Mouse (Mus musculus): ENCODE measurements around the gene Psmc1. TPM values are rescaled to one million over a fixed set of nuclear protein-coding genes. Genes with fewer than 3 reads are reported as not detected.

Gene Psmc1
- 245 and 263 TPM in 2 replicates for polyA plus RNA-seq (2015; fragmentation: Nextera tagmentation; extraction: Ambion mirVana)

DNA sequence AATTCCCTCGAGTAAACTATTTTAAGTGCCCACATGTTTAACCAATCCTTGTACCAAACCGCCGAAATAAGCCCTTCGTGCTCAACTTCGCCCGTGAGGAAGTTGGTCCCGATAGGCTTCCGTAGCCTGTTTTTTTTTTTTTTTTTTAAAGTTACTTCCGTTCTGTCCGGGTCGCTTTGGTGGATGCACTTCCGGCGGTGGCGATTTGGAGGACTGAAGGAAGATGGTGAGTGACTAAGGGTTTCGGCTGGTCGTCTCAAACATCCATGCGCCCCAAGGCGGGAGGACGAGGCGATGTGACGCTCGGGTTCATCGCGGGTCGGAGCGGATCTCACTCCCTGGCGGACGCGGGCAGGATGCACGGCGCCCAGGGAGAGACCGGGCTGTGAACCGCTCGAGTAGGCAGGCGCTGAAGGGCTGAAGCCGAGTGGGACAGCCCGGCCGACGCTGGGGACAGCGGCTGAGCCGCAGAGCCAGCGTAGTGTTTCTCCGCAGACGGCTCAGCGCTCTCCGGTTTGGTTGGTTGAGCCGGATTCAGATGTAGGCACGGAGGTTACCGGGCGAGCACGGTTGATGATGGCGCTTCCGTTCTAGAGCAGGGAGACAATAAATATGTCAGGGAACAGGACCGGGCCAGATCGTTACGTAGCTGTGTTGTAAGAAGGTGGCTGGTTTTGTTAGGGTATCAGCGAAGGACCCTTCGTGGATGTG is at the start of gene Psmc1:
TSS of gene Psmc1 (plus strand) at position 169 of the 711 bp plus-strand sequence.

DNA sequence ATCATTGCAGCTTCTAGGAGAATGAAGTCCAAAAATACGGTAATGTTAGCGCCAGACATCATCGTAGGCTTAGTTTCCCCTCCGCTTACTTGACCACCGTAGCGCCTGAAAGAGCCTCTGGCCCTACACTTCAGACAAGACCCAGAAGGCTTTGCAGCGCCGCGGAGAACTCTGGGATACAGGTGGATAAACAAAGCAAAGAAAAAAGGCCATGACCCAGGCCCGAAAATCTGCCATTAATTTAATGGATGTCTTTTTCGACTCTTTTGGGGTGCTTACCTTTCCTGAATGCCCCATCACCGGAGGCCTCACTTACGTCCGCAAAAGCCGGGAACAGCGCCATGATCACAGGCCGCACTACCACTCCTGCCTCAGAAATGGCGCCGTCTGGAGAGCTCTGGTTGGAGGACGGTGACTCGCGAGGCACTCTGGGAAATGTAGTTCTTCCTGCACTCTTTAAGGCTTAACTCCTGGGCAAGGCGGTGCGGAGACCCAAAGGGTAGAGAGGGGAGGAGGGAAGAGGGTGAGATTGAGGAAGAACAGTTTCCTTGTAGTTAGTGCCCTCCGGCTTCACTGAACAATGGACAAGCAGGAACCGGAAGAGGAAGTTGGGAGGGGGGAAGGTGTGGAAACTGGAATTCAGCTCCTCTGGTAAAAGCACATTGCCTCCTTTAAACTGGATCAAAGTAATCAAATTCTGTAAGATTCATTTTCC is 49.5 kb downstream of the Psmc1 start, which contains the start of gene Nrde2:
TSS of gene Nrde2 (minus strand) at position 393 of the 715 bp plus-strand sequence.

Other genes starting within 250 kb of the Psmc1 start
- gene Efcab11, start 225.7 kb upstream of the Psmc1 start, polyA plus RNA-seq (2015; fragmentation: Nextera tagmentation; extraction: Ambion mirVana), result 2.1 and 2.5 TPM in 2 replicates
- gene Tdp1, start 225.6 kb upstream of the Psmc1 start, polyA plus RNA-seq (2015; fragmentation: Nextera tagmentation; extraction: Ambion mirVana), result 11.9 and 13.5 TPM in 2 replicates
- 4.1 and 4.4 TPM in 2 replicates for gene Kcnk13, start 145.7 kb upstream of the Psmc1 start, polyA plus RNA-seq (2015; fragmentation: Nextera tagmentation; extraction: Ambion mirVana)
- gene Nrde2, start 49.5 kb downstream of the Psmc1 start, polyA plus RNA-seq (2015; fragmentation: Nextera tagmentation; extraction: Ambion mirVana), result 6.8 and 7.3 TPM in 2 replicates
- 588 and 747 TPM in 2 replicates for gene Calm1, start 89.3 kb downstream of the Psmc1 start, polyA plus RNA-seq (2015; fragmentation: Nextera tagmentation; extraction: Ambion mirVana)

All from skeletal muscle tissue, postnatal 0 days (tissue).